Comparison of ENCODE assay signal across 9 mouse cellular contexts in genomic region chr7:19096421-19096976, GRCm38 (mm10). TPM values are rescaled to one million over a fixed set of nuclear protein-coding genes. Genes with fewer than 3 reads are reported as not detected.
A peak's percentile ranks its signal among the peaks of the same experiment; 100 is the strongest.
DNase-seq lines count a peak whose midpoint lies in the region; ATAC-seq and TF ChIP-seq lines count a peak whose summit lies in the region.
"Had no signal": no experiment of that assay in that cellular context is flagged by ENCODE, and none has a peak within 500 bp of the region (broad histone marks: within the 10 kb centered on the region; RNA-seq: fewer than 3 reads in every experiment).

No protein-coding gene starts in this region.

- H3K9ac ChIP-seq in kidney, embryonic 15.5 days, result peak overlapping the region; percentile 93
- H3K9ac ChIP-seq in intestine, postnatal 0 days (ENCODE audit: low read depth, low read length), result no peak overlapping the region

- DNase-seq in kidney, adult 2 months, result no peak
- no peak for DNase-seq in forebrain, embryonic 10.5 days (ENCODE audit: extremely low spot score, low spot score)
- DNase-seq in naive thymus-derived CD4-positive, alpha-beta T cell, adult 2 months (ENCODE audit: low read depth), result peak; percentile 6
- DNase-seq in adipocyte (ENCODE audit: low spot score), result no peak
- no peak for DNase-seq in c-Kit-positive CD71-positive TER-119-positive erythroid progenitor cells, embryonic 14.5 days (ENCODE audit: low spot score)
- no peak for DNase-seq in left cerebral cortex, postnatal 4 days

- ATAC-seq in kidney, embryonic 15.5 days (replicated peaks; ENCODE audit: low FRiP score), result no peak
- ATAC-seq in intestine, postnatal 0 days, result no peak

- no peak for TF ChIP-seq CTCF in kidney, adult 2 months (conservative IDR thresholded peaks at IDR 0.05; ENCODE audit: insufficient read depth, insufficient read length, low read depth, low read length)
- no peak for TF ChIP-seq CTCF in intestine, postnatal 0 days (IDR thresholded peaks at IDR 0.05; ENCODE audit: low read depth)

- no peak for TF ChIP-seq POLR2A in kidney, adult 2 months (IDR thresholded peaks at IDR 0.05; ENCODE audit: low read depth, low read length)

- H3K27ac ChIP-seq in kidney, embryonic 15.5 days, result peak overlapping the region; percentile 99
- no peak overlapping the region for H3K27ac ChIP-seq in kidney, adult 2 months (ENCODE audit: insufficient read depth, low read depth, low read length)
- H3K27ac ChIP-seq in forebrain, embryonic 10.5 days, result peak overlapping the region; percentile 97
- no peak overlapping the region for H3K27ac ChIP-seq in intestine, postnatal 0 days (ENCODE audit: low read depth, low read length)

- no peaks in the 10 kb centered on the region for H3K9me3 ChIP-seq in kidney, embryonic 15.5 days (replicated peaks)
- no peaks in the 10 kb centered on the region for H3K9me3 ChIP-seq in forebrain, embryonic 10.5 days
- no peaks in the 10 kb centered on the region for H3K9me3 ChIP-seq in intestine, postnatal 0 days (ENCODE audit: control insufficient read depth)

- peaks cover 47% of the 10 kb centered on the region for H3K4me1 ChIP-seq in kidney, embryonic 15.5 days
- no peaks in the 10 kb centered on the region for H3K4me1 ChIP-seq in kidney, adult 2 months (ENCODE audit: control insufficient read depth, insufficient read depth, low read length)
- peaks cover 66% of the 10 kb centered on the region for H3K4me1 ChIP-seq in forebrain, embryonic 10.5 days
- H3K4me1 ChIP-seq in intestine, postnatal 0 days (replicated peaks; ENCODE audit: control insufficient read depth, insufficient read depth, low read length), result peaks cover 6% of the 10 kb centered on the region

- peak overlapping the region; percentile 95 for H3K4me2 ChIP-seq in kidney, embryonic 15.5 days
- peak overlapping the region; percentile 95 for H3K4me2 ChIP-seq in intestine, postnatal 0 days (replicated peaks; ENCODE audit: low read depth)

- 50% methylated on average over 5 of the region's 5 CpGs for WGBS in kidney, embryonic 15.5 days
- 83% methylated on average over 5 of the region's 5 CpGs for WGBS in kidney, adult 2 months
- WGBS in forebrain, embryonic 10.5 days, result 55% methylated on average over 5 of the region's 5 CpGs
- 53% methylated on average over 5 of the region's 5 CpGs for WGBS in intestine, postnatal 0 days

- H3K27me3 ChIP-seq in kidney, embryonic 15.5 days, result 0 out of 2 replicates have a peak, but pooled peaks cover 5% of the 10 kb centered on the region
- H3K27me3 ChIP-seq in kidney, adult 2 months (replicated peaks; ENCODE audit: control insufficient read depth, insufficient read depth, low read length), result no peaks in the 10 kb centered on the region
- H3K27me3 ChIP-seq in forebrain, embryonic 10.5 days (ENCODE audit: poor library complexity, severe bottlenecking), result peaks cover 10% of the 10 kb centered on the region
- no peaks in the 10 kb centered on the region for H3K27me3 ChIP-seq in intestine, postnatal 0 days (replicated peaks; ENCODE audit: control insufficient read depth, insufficient read depth, low read length)
- H3K27me3 ChIP-seq: Patski had no signal

- H3K36me3 ChIP-seq in kidney, embryonic 15.5 days, result peaks cover 26% of the 10 kb centered on the region
- H3K36me3 ChIP-seq in kidney, adult 2 months (ENCODE audit: control insufficient read depth, insufficient read depth, low read length), result no peaks in the 10 kb centered on the region
- H3K36me3 ChIP-seq in forebrain, embryonic 10.5 days (replicated peaks), result peaks cover 23% of the 10 kb centered on the region
- H3K36me3 ChIP-seq in intestine, postnatal 0 days (ENCODE audit: control insufficient read depth, insufficient read depth), result peaks cover 5% of the 10 kb centered on the region; the same call in 1 of the 2 replicates

- peak overlapping the region; percentile 85 for H3K4me3 ChIP-seq in kidney, embryonic 15.5 days (replicated peaks)
- H3K4me3 ChIP-seq in kidney, adult 2 months (ENCODE audit: insufficient read depth, low read depth, low read length), result no peak overlapping the region
- peak overlapping the region; percentile 87 for H3K4me3 ChIP-seq in forebrain, embryonic 10.5 days
- H3K4me3 ChIP-seq in intestine, postnatal 0 days (ENCODE audit: low read depth, low read length), result peak overlapping the region; percentile 63

- intact Hi-C loops in left cerebral cortex, postnatal 4 days (cut with DNase I), result no loop called here

RNA-seq across cellular contexts. Expression of gene Six5, which starts 2.1 kb away (rescaled TPM):
- 8.0 and 10.1 TPM in 2 replicates for polyA plus RNA-seq in kidney, embryonic 15.5 days (2015; fragmentation: Nextera tagmentation; extraction: Ambion mirVana)
- 14.1 and 22.2 TPM in 2 replicates for polyA plus RNA-seq in kidney, adult 2 months (2012; rRNA removed)
- polyA plus RNA-seq in forebrain, embryonic 10.5 days (2016; fragmentation: Nextera tagmentation; extraction: Ambion mirVana), result 6.7 and 7.4 TPM in 2 replicates
- polyA plus RNA-seq in intestine, postnatal 0 days (2015; fragmentation: Nextera tagmentation; extraction: Ambion mirVana), result 4.6 and 5.1 TPM in 2 replicates
- total RNA-seq in left cerebral cortex, postnatal 4 days (2021), result 1 to 10 TPM; 2.2 to 3.3 TPM

RNA-seq across cellular contexts. Expression of gene Dmpk, which starts 12.8 kb away (rescaled TPM):
- polyA plus RNA-seq in kidney, embryonic 15.5 days (2015; fragmentation: Nextera tagmentation; extraction: Ambion mirVana), result 18.1 and 24.7 TPM in 2 replicates
- polyA plus RNA-seq in kidney, adult 2 months (2012; rRNA removed), result 52.7 and 53.0 TPM in 2 replicates
- 8.3 and 9.1 TPM in 2 replicates for polyA plus RNA-seq in forebrain, embryonic 10.5 days (2016; fragmentation: Nextera tagmentation; extraction: Ambion mirVana)
- polyA plus RNA-seq in intestine, postnatal 0 days (2015; fragmentation: Nextera tagmentation; extraction: Ambion mirVana), result 50.8 and 60.4 TPM in 2 replicates
- total RNA-seq in left cerebral cortex, postnatal 4 days (2021), result 10 to 100 TPM; 45.3 to 46.5 TPM

RNA-seq across cellular contexts. Expression of gene Dmwd, which starts 20.5 kb away (rescaled TPM):
- polyA plus RNA-seq in kidney, embryonic 15.5 days (2015; fragmentation: Nextera tagmentation; extraction: Ambion mirVana), result 15.4 and 18.7 TPM in 2 replicates
- polyA plus RNA-seq in kidney, adult 2 months (2012; rRNA removed), result 59.8 and 76.3 TPM in 2 replicates
- polyA plus RNA-seq in forebrain, embryonic 10.5 days (2016; fragmentation: Nextera tagmentation; extraction: Ambion mirVana), result 14.4 and 16.3 TPM in 2 replicates
- polyA plus RNA-seq in intestine, postnatal 0 days (2015; fragmentation: Nextera tagmentation; extraction: Ambion mirVana), result 4.7 and 5.4 TPM in 2 replicates
- total RNA-seq in left cerebral cortex, postnatal 4 days (2021), result 100 to 1,000 TPM; 147 to 151 TPM

RNA-seq across cellular contexts. Expression of gene Gm4969, which starts 21.7 kb away (rescaled TPM):
- polyA plus RNA-seq in kidney, embryonic 15.5 days (2015; fragmentation: Nextera tagmentation; extraction: Ambion mirVana), result 2.9 and 3.4 TPM in 2 replicates
- polyA plus RNA-seq in kidney, adult 2 months (2012; rRNA removed), result 0.03 and 0.04 TPM in 2 replicates
- 0.81 and 1.1 TPM in 2 replicates for polyA plus RNA-seq in forebrain, embryonic 10.5 days (2016; fragmentation: Nextera tagmentation; extraction: Ambion mirVana)
- polyA plus RNA-seq in intestine, postnatal 0 days (2015; fragmentation: Nextera tagmentation; extraction: Ambion mirVana), result 0.38 and 0.39 TPM in 2 replicates
- total RNA-seq in left cerebral cortex, postnatal 4 days (2021), result 10 to 100 TPM in 1 of 2 experiments, 1 to 10 TPM in 1; 9.4 to 11.0 TPM

RNA-seq across cellular contexts. Expression of gene Fbxo46, which starts 23.2 kb away (rescaled TPM):
- 16.1 and 16.3 TPM in 2 replicates for polyA plus RNA-seq in kidney, embryonic 15.5 days (2015; fragmentation: Nextera tagmentation; extraction: Ambion mirVana)
- 9.2 and 9.5 TPM in 2 replicates for polyA plus RNA-seq in kidney, adult 2 months (2012; rRNA removed)
- 17.8 and 18.4 TPM in 2 replicates for polyA plus RNA-seq in forebrain, embryonic 10.5 days (2016; fragmentation: Nextera tagmentation; extraction: Ambion mirVana)
- 4.8 and 5.1 TPM in 2 replicates for polyA plus RNA-seq in intestine, postnatal 0 days (2015; fragmentation: Nextera tagmentation; extraction: Ambion mirVana)
- 10 to 100 TPM; 17.7 to 18.9 TPM for total RNA-seq in left cerebral cortex, postnatal 4 days (2021)

Comparison
In these comparisons a context has a peak if more than half of its experiments do, and no peak if none do; other contexts are left out.
1. H3K27ac ChIP-seq: peak in kidney, embryonic 15.5 days (single experiment) and forebrain, embryonic 10.5 days (single experiment); none in kidney, adult 2 months (single experiment) and intestine, postnatal 0 days (single experiment).